Mouse (Mus musculus): ENCODE results near the gene Neurl4.

GRCm38 (mm10) chr11:69922796-69923195, 21.9 kb downstream of the Neurl4 start:
- TF ChIP-seq CTCF (IDR thresholded peaks at IDR 0.05; ENCODE audit: low read depth, low read length) (no peak), EP300 (IDR thresholded peaks at IDR 0.05; ENCODE audit: insufficient read depth, low read depth, low read length) (no peak)
